ENCODE assay signal across 10 mouse cellular contexts in the genomic region with DNA sequence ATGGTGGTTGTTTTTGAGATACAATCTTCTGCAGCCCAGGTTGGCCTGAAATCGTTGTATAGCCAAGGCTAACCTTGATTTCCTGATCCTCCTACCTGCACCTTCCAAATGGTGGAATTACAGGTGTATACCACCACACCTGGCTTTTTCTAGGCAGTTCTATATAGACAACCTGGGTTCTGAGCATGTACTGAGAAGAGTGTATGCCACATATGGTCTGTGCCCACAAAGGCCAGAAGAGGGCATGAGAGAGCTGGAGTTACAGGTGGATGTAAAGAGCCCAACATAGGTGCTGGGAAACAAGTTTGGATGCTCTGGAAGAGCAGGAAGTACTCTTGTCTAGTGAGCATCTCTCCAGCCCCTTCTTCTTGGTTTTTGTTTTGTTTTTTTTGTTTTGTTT. TPM values are rescaled to one million over a fixed set of nuclear protein-coding genes. Genes with fewer than 3 reads are reported as not detected.
DNase-seq lines count a peak whose midpoint lies in the region; ATAC-seq lines count a peak whose summit lies in the region.
"Had no signal": no experiment of that assay in that cellular context is flagged by ENCODE, and none has a peak within 500 bp of the region (broad histone marks: within the 10 kb centered on the region; RNA-seq: fewer than 3 reads in every experiment).

No protein-coding gene starts in this region.

- no peak for ATAC-seq in CD4-positive, CD25-positive, alpha-beta regulatory T cell, adult 4 months

- intact Hi-C loops in heart, postnatal 10 days (cut with DNase I), result loop anchor here (5.0 kb wide), 1 partner anchor 40 kb away; a partner anchor contains a TSS

- DNase-seq in CD4-positive, CD25-positive, alpha-beta regulatory T cell, adult 2 months (ENCODE audit: low read depth, low spot score), result peak; percentile 65
- DNase-seq in lung, adult 18-20 months, result peak; percentile 20 to 33
- no peak for DNase-seq in lung, postnatal 25 days (ENCODE audit: low spot score)
- peak; percentile 40 for DNase-seq in kidney, postnatal 10 days
- peak; percentile 43 for DNase-seq in thymus, postnatal 14 days
- no peak for DNase-seq in frontal cortex, postnatal 14 days (ENCODE audit: low spot score in 2 of 2)
- no peak for DNase-seq in heart, postnatal 10 days

RNA-seq across cellular contexts. Expression of a gene that starts 2.6 kb away (rescaled TPM):
- polyA plus RNA-seq in CD4-positive, CD25-positive, alpha-beta regulatory T cell, adult 4 months (2017; shearing (Covaris generic)), result not detected
- total RNA-seq in heart, postnatal 10 days (2021), result under 1 TPM; 0.55 to 0.60 TPM
- total RNA-seq: megakaryocyte-erythroid progenitor cell, adult 5-6 weeks had no signal

RNA-seq across cellular contexts. Expression of a gene that starts 21.9 kb away (rescaled TPM):
- under 1 TPM; 0.19 to 0.42 TPM for polyA plus RNA-seq in CD4-positive, CD25-positive, alpha-beta regulatory T cell, adult 4 months (2017; shearing (Covaris generic))
- total RNA-seq in heart, postnatal 10 days (2021), result 1 to 10 TPM in 1 of 2 experiments, under 1 TPM in 1; 0.60 to 1.5 TPM

RNA-seq across cellular contexts. Expression of a gene that starts 28.9 kb away (rescaled TPM):
- 10 to 100 TPM; 41.9 to 83.2 TPM for polyA plus RNA-seq in CD4-positive, CD25-positive, alpha-beta regulatory T cell, adult 4 months (2017; shearing (Covaris generic))
- total RNA-seq in heart, postnatal 10 days (2021), result 10 to 100 TPM; 23.7 to 24.6 TPM

RNA-seq across cellular contexts. Expression of a gene that starts 32.0 kb away (rescaled TPM):
- under 1 TPM in 1 of 2 experiments, not detected in 1; 0.11 TPM for polyA plus RNA-seq in CD4-positive, CD25-positive, alpha-beta regulatory T cell, adult 4 months (2017; shearing (Covaris generic))
- total RNA-seq in heart, postnatal 10 days (2021), result under 1 TPM in 1 of 2 experiments, not detected in 1; 0.20 TPM
- polyA plus RNA-seq: small intestine, adult 2 months had no signal

RNA-seq across cellular contexts. Expression of a gene that starts 32.1 kb away (rescaled TPM):
- 10 to 100 TPM; 56.4 to 70.5 TPM for polyA plus RNA-seq in CD4-positive, CD25-positive, alpha-beta regulatory T cell, adult 4 months (2017; shearing (Covaris generic))
- total RNA-seq in heart, postnatal 10 days (2021), result 10 to 100 TPM; 30.3 to 35.3 TPM

Comparison
In these comparisons a context has a peak if more than half of its experiments do, and no peak if none do; other contexts are left out.
1. DNase-seq: peak in CD4-positive, CD25-positive, alpha-beta regulatory T cell, adult 2 months (single experiment), lung, adult 18-20 months (2 of 2), kidney, postnatal 10 days (single experiment) and thymus, postnatal 14 days (single experiment); none in lung, postnatal 25 days (single experiment), frontal cortex, postnatal 14 days (0 of 2) and heart, postnatal 10 days (0 of 2).